Mouse (Mus musculus): ENCODE results near the gene Tcf7l2. TPM values are rescaled to one million over a fixed set of nuclear protein-coding genes. Genes with fewer than 3 reads are reported as not detected.

Tcf7l2 gene
- polyA plus RNA-seq, 1 experiment from 2014 or later = 27.0 TPM

- peaks cover 3% of the 10 kb centered on the region; the same call in 1 of the 2 replicates for H3K36me3 ChIP-seq (ENCODE audit: control insufficient read depth, insufficient read depth, low read length)
- no peak overlapping the region for H3K27ac ChIP-seq (ENCODE audit: low read depth, low read length)
- no peaks in the 10 kb centered on the region for H3K27me3 ChIP-seq (replicated peaks; ENCODE audit: control insufficient read depth, insufficient read depth, low read length)
Observed at GRCm38 (mm10) chr19:55931642-55932041, 190.0 kb downstream of the Tcf7l2 start.

GRCm38 (mm10) chr19:55933947-55934729 is 192.5 kb downstream of the Tcf7l2 start:
- peaks cover 3% of the 10 kb centered on the region; the same call in 1 of the 2 replicates for H3K36me3 ChIP-seq (ENCODE audit: control insufficient read depth, insufficient read depth, low read length)
- H3K4me2 ChIP-seq (ENCODE audit: low read length) = no peak overlapping the region
- 0 out of 2 replicates have a peak, but pooled peaks have one; percentile 45 for ATAC-seq
- no peak overlapping the region for H3K4me3 ChIP-seq (ENCODE audit: low read length)
- no peaks in the 10 kb centered on the region for H3K27me3 ChIP-seq (replicated peaks; ENCODE audit: control insufficient read depth, insufficient read depth, low read length)
- no peaks in the 10 kb centered on the region for H3K9me3 ChIP-seq (ENCODE audit: control insufficient read depth, low read length)
- 0 out of 2 replicates have a peak, but pooled peaks cover 3% of the 10 kb centered on the region for H3K4me1 ChIP-seq (ENCODE audit: control insufficient read depth, insufficient read depth, low read depth, low read length)
- no peak overlapping the region for H3K9ac ChIP-seq (ENCODE audit: low read depth, low read length)
- WGBS = 40% methylated on average over 7 of the region's 7 CpGs
- no peak overlapping the region for H3K27ac ChIP-seq (ENCODE audit: low read depth, low read length)

More at GRCm38 (mm10) chr19:55931642-55932041, 190.0 kb downstream of the Tcf7l2 start:
- Histone ChIP-seq H3K9me3 (ENCODE audit: control insufficient read depth, low read length) (no peaks in the 10 kb centered on the region), H3K4me1 (ENCODE audit: control insufficient read depth, insufficient read depth, low read depth, low read length) (0 out of 2 replicates have a peak, but pooled peaks cover 3% of the 10 kb centered on the region), H3K4me3 (ENCODE audit: low read length) (no peak overlapping the region), H3K9ac (ENCODE audit: low read depth, low read length) (no peak overlapping the region), H3K4me2 (ENCODE audit: low read length) (no peak overlapping the region)
- 93% methylated on average over 17 of the region's 17 CpGs for WGBS
- no peak for ATAC-seq

DNA sequence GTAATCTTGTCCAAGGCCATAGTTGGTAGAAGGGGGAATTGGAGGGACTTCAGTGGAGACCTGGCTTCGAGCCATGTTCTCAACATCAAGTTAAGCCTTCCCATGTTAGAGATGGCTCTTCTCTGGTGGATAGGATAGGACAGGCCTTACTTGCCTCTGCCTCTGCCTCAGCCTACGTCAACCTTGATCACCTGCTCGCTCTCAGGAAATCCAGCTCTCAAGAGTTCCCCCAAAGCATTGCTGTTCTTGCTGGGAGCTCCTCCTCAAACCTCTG is 193.0 kb downstream of the Tcf7l2 start:
- H3K4me1 ChIP-seq (ENCODE audit: control insufficient read depth, insufficient read depth, low read depth, low read length) = 0 out of 2 replicates have a peak, but pooled peaks cover 3% of the 10 kb centered on the region
- peaks cover 3% of the 10 kb centered on the region; the same call in 1 of the 2 replicates for H3K36me3 ChIP-seq (ENCODE audit: control insufficient read depth, insufficient read depth, low read length)
- H3K27me3 ChIP-seq (replicated peaks; ENCODE audit: control insufficient read depth, insufficient read depth, low read length) = no peaks in the 10 kb centered on the region
- H3K27ac ChIP-seq (ENCODE audit: low read depth, low read length) = no peak overlapping the region
- H3K9me3 ChIP-seq (ENCODE audit: control insufficient read depth, low read length) = no peaks in the 10 kb centered on the region
- no peak overlapping the region for H3K9ac ChIP-seq (ENCODE audit: low read depth, low read length)
- no peak overlapping the region for H3K4me3 ChIP-seq (ENCODE audit: low read length)
- H3K4me2 ChIP-seq (ENCODE audit: low read length) = no peak overlapping the region
- no peak; the same call in 1 of the 2 replicates for ATAC-seq
- 76% methylated on average over 3 of the region's 3 CpGs for WGBS

DNA sequence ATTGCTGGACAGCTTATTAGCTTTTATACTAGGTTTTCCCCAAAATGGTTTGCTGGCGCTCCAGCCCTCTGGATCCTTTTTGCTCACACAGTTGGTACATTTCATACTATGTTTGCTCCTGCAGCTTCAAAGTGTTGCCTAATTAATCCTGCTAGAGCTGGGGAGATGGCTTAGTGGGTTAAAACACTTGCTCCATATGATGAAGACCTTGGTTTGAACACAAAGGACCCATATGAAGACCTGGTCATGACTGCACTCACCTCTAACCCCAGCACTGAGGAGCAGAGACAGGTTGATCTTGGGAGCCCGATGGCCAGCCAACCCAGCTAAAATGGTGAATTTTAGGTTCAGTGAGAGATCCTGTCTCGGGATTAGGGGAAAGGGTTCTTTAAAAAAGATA is 195.4 kb downstream of the Tcf7l2 start:
- 91% methylated on average over 3 of the region's 3 CpGs for WGBS
- Histone ChIP-seq H3K4me3 (ENCODE audit: low read length) (no peak overlapping the region), H3K9me3 (ENCODE audit: control insufficient read depth, low read length) (no peaks in the 10 kb centered on the region), H3K4me1 (ENCODE audit: control insufficient read depth, insufficient read depth, low read depth, low read length) (peaks cover 14% of the 10 kb centered on the region), H3K36me3 (ENCODE audit: control insufficient read depth, insufficient read depth, low read length) (no peaks in the 10 kb centered on the region), H3K4me2 (ENCODE audit: low read length) (no peak overlapping the region), H3K27ac (ENCODE audit: low read depth, low read length) (no peak overlapping the region), H3K27me3 (replicated peaks; ENCODE audit: control insufficient read depth, insufficient read depth, low read length) (no peaks in the 10 kb centered on the region), H3K9ac (ENCODE audit: low read depth, low read length) (no peak overlapping the region)
- ATAC-seq = no peak

GRCm38 (mm10) chr19:55938254-55939046 is 196.8 kb downstream of the Tcf7l2 start:
- H3K36me3 ChIP-seq (ENCODE audit: control insufficient read depth, insufficient read depth, low read length) = no peaks in the 10 kb centered on the region
- H3K4me2 ChIP-seq (ENCODE audit: low read length) = no peak overlapping the region
- H3K9me3 ChIP-seq (ENCODE audit: control insufficient read depth, low read length) = no peaks in the 10 kb centered on the region
- no peak overlapping the region for H3K4me3 ChIP-seq (ENCODE audit: low read length)
- H3K4me1 ChIP-seq (ENCODE audit: control insufficient read depth, insufficient read depth, low read depth, low read length) = peaks cover 14% of the 10 kb centered on the region
- no peak overlapping the region for H3K27ac ChIP-seq (ENCODE audit: low read depth, low read length)
- H3K27me3 ChIP-seq (replicated peaks; ENCODE audit: control insufficient read depth, insufficient read depth, low read length) = no peaks in the 10 kb centered on the region
- ATAC-seq = no peak
- WGBS = 94% methylated on average over 21 of the region's 21 CpGs
- H3K9ac ChIP-seq (ENCODE audit: low read depth, low read length) = no peak overlapping the region

DNA sequence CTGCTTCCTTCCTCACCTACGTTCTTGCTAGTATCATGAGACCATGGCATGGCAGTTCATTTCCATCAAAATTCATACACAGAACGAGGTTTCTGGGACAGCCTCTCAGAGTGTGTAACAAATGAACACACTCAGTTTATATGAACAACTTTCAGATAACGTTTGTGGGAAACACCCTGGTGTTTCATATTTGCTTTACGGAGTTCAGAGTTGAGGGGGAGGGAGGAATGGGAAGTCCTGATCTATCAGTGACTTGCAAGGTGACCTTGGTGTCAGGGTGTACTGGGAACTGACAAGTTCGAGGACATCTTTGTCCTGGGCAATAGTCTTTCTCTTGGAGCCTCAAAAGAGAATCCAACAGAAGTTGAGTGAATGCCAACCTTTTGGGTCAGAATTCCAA is 197.5 kb downstream of the Tcf7l2 start:
- peaks cover 14% of the 10 kb centered on the region for H3K4me1 ChIP-seq (ENCODE audit: control insufficient read depth, insufficient read depth, low read depth, low read length)
- H3K4me3 ChIP-seq (ENCODE audit: low read length) = no peak overlapping the region
- no peaks in the 10 kb centered on the region for H3K9me3 ChIP-seq (ENCODE audit: control insufficient read depth, low read length)
- H3K36me3 ChIP-seq (ENCODE audit: control insufficient read depth, insufficient read depth, low read length) = no peaks in the 10 kb centered on the region
- H3K4me2 ChIP-seq (ENCODE audit: low read length) = no peak overlapping the region
- 89% methylated on average over 5 of the region's 5 CpGs for WGBS
- no peak overlapping the region for H3K9ac ChIP-seq (ENCODE audit: low read depth, low read length)
- ATAC-seq = no peak
- no peak overlapping the region for H3K27ac ChIP-seq (ENCODE audit: low read depth, low read length)
- no peaks in the 10 kb centered on the region for H3K27me3 ChIP-seq (replicated peaks; ENCODE audit: control insufficient read depth, insufficient read depth, low read length)

DNA sequence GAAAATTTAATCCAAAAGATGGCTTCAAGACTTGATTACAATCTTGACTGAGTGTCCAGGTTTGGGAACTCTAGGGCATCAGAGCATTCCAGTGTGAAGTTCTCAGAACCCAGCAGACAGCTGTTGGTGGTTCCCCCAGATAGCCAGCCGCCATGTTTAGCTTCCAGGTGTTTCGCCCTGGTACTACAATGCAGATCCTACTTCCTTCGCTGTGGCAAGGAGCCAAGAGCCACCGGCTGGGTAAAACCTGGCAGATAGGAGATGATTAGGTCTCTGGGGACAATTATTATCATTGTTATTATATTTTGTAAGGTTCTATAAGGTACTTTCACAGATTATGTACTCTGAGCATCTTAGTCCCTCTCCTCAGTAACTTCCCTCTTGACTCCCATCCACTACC is 198.1 kb downstream of the Tcf7l2 start:
- H3K4me1 ChIP-seq (ENCODE audit: control insufficient read depth, insufficient read depth, low read depth, low read length) = peaks cover 11% of the 10 kb centered on the region
- H3K9me3 ChIP-seq (ENCODE audit: control insufficient read depth, low read length) = no peaks in the 10 kb centered on the region
- no peak overlapping the region for H3K4me2 ChIP-seq (ENCODE audit: low read length)
- H3K36me3 ChIP-seq (ENCODE audit: control insufficient read depth, insufficient read depth, low read length) = no peaks in the 10 kb centered on the region
- 91% methylated on average over 4 of the region's 4 CpGs for WGBS
- no peak overlapping the region for H3K4me3 ChIP-seq (ENCODE audit: low read length)
- no peak for ATAC-seq
- H3K27ac ChIP-seq (ENCODE audit: low read depth, low read length) = no peak overlapping the region
- no peaks in the 10 kb centered on the region for H3K27me3 ChIP-seq (replicated peaks; ENCODE audit: control insufficient read depth, insufficient read depth, low read length)
- no peak overlapping the region for H3K9ac ChIP-seq (ENCODE audit: low read depth, low read length)

GRCm38 (mm10) chr19:55940538-55941252 is 199.1 kb downstream of the Tcf7l2 start:
- H3K27ac ChIP-seq (ENCODE audit: low read depth, low read length) = peak overlapping the region; percentile 44; the same call in 1 of the 2 replicates
- H3K9me3 ChIP-seq (ENCODE audit: control insufficient read depth, low read length) = no peaks in the 10 kb centered on the region
- H3K4me3 ChIP-seq (ENCODE audit: low read length) = no peak overlapping the region
- no peak overlapping the region for H3K9ac ChIP-seq (ENCODE audit: low read depth, low read length)
- no peaks in the 10 kb centered on the region for H3K27me3 ChIP-seq (replicated peaks; ENCODE audit: control insufficient read depth, insufficient read depth, low read length)
- no peaks in the 10 kb centered on the region for H3K36me3 ChIP-seq (ENCODE audit: control insufficient read depth, insufficient read depth, low read length)
- no peak overlapping the region for H3K4me2 ChIP-seq (ENCODE audit: low read length)
- ATAC-seq = peak; percentile 85
- WGBS = 31% methylated on average over 11 of the region's 11 CpGs
- H3K4me1 ChIP-seq (ENCODE audit: control insufficient read depth, insufficient read depth, low read depth, low read length) = peaks cover 11% of the 10 kb centered on the region
